Mouse (Mus musculus): Measurements from ENCODE around the gene Ttc16.

GRCm38 (mm10) chr2:32722046-32722445 is 53.4 kb downstream of the Ttc16 start:
- TF ChIP-seq CTCF (IDR thresholded peaks at IDR 0.05; ENCODE audit: control insufficient read depth, insufficient read depth, insufficient replicate concordance, low read depth, low read length) (no peak), POLR2A (IDR thresholded peaks at IDR 0.05; ENCODE audit: control insufficient read depth, low read depth, low read length) (no peak)

All from testis, adult 2 months (tissue).